Mouse (Mus musculus) colon, adult 2 months (tissue): ENCODE results near the gene Fam216b. TPM values are rescaled to one million over a fixed set of nuclear protein-coding genes. Genes with fewer than 3 reads are reported as not detected.

Experiments used
- polyA plus RNA-seq: library from polyadenylated mRNA; depleted of rRNA; stranded (reverse); fragments of >200 nt; gene quantifications from 2 replicates; pipeline ENCODE4 v1.2.3, GENCODE M21; 2012; rRNA removed

The Fam216b gene
- not detected in 2 replicates for polyA plus RNA-seq

GRCm38 (mm10) chr14:78088907-78089306, at the start of gene Fam216b:
Fam216b (minus strand) TSS chr14:78089007.

Other genes starting within 250 kb of the Fam216b start
- 4.4 and 6.1 TPM in 2 replicates for gene Dnajc15, start 213.9 kb downstream of the Fam216b start, polyA plus RNA-seq
- 14.6 and 15.5 TPM in 2 replicates for gene Epsti1, start 184.8 kb downstream of the Fam216b start, polyA plus RNA-seq
- gene Tnfsf11, start 219.0 kb upstream of the Fam216b start, polyA plus RNA-seq = 0.41 and 0.47 TPM in 2 replicates